Mouse (Mus musculus) heart, postnatal 25 days (tissue): ENCODE results near the gene Col4a1. TPM values are rescaled to one million over a fixed set of nuclear protein-coding genes. Genes with fewer than 3 reads are reported as not detected.

Source experiments
- DNase-seq: peaks from one replicate; pipeline ENCODE4 v3.0.0; 2022; ENCODE audit warnings: low spot score
- intact Hi-C: fragments of 180-260 bp; cut with DNase I; formaldehyde crosslinking; loops from one replicate; pipeline ENCODE4 v1.15.1; 2025
- total RNA-seq, 2 experiments: library from RNA; stranded (reverse); gene quantifications; 2 replicates each; pipeline ENCODE4 v1.2.3; 2021

Gene Col4a1
- total RNA-seq, 2 experiments from 2014 or later, result 537 to 622 TPM

DNA sequence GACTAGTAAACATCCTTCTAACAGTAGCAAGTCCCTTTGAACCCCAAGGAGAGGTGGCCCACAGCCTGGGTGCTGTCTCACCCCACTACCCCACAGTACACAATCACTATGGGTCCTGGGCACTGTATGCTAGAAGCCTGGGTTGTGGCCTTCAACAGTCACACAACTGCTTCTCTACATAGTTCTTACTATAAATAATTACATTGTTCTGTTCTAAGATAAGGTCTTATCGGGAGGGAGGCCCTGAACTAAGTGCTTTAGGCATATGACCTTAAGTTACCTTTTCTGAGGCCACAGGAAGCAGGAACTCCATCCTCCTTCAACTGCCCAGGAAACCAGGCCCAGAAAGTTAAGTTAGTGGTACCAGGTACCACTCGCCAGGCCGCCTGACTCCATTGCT is 21.9 kb upstream of the Col4a1 start:
- DNase-seq, result no peak
- intact Hi-C loops, result no loop called here

DNA sequence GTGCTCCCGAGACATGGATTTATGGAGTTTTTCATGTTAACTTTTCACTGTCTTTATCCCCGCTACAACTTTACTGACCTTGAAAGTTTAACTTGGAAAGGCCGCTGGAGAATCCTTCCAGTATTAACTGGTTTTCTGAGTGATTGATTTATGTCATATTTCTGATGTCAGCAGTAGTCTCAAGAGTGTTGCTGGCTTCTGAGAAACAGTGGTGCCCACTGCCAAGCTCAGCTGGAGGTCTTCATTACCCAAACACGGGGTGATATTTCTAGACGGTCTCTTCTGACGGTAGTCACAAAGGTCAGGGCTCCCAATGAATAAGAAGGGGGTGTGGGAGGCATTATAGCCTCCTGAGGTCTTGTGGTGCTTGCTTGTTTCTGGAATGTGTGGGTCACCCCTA is 21.1 kb upstream of the Col4a1 start:
- no peak for DNase-seq
- intact Hi-C loops, result no loop called here

DNA sequence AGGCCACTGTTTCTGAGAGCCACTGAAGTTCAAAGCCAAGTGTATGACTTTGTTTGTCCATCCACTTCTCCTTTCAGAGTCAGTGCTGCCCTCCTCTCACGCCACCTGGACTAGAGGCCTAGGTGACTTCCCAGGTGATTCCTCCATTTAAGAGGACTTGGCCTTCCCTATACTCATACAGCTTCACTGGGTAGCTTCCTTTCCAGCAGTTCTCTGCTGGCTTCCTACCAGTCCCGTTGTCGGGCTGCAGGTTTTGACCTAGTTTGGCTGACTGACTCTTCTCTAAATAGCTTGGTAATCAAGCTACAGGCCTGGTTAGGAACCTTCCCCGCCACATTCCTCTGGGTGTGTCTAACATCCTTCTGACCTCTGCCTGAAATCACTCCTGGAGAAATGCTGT is 18.9 kb upstream of the Col4a1 start:
- intact Hi-C loops, result no loop called here

DNA sequence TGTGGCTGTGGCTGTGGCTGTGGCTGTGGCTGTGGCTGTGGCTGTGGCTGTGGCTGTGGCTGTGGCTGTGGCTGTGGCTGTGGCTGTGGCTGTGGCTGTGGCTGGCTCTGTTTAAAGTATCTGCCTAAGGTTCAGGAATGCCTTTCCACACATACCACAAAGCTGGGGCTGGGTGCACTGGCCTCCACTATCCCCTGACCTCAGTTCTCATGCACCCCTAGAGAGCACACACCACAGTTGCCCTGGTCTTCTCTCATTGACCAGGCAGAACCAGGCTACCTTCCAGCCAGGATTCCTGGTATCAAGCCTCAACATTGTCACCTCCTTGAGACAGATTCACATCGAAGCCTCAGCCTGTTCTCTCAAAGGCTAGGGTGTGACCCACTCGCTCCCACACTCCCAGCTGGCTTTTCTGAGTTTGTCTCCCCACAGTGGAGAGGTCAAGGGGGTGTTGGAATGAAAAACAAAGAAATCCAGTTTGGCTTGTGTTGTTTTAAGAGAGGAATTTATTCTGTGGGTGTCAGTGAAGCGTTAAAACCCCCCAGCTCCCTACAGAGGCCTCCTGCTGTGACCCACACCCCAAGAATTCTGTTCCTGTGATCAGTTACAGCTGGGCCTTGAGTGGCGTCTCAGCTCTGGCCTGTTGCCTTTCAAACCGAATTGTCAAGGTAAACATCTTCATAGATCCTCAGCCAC is 15.2 kb upstream of the Col4a1 start:
- no peak for DNase-seq

More for the DNA sequence above, 18.9 kb upstream of the Col4a1 start:
- no peak for DNase-seq

DNA sequence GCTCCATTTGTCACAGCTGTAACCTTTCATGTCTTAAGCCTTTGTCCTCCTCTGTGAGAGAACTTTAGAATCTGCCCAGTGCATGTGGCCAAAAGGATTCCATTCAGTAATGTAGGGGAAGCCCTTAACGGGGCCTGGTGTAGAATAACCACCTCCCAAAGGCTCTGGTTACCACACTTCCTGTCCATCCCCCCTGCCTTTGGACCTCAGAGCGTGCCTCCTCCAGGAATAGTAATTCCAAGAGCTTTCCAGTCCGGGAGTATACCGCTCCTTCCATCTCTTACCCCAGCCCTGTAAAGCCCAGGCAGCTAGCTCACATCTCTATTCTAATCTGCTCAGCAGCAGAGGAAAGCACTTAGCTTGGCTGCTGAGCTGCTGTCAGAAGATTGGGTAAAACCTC is 14.7 kb upstream of the Col4a1 start:
- DNase-seq, result no peak
- intact Hi-C loops, result no loop called here

More for the DNA sequence above, 15.2 kb upstream of the Col4a1 start:
- intact Hi-C loops, result no loop called here

DNA sequence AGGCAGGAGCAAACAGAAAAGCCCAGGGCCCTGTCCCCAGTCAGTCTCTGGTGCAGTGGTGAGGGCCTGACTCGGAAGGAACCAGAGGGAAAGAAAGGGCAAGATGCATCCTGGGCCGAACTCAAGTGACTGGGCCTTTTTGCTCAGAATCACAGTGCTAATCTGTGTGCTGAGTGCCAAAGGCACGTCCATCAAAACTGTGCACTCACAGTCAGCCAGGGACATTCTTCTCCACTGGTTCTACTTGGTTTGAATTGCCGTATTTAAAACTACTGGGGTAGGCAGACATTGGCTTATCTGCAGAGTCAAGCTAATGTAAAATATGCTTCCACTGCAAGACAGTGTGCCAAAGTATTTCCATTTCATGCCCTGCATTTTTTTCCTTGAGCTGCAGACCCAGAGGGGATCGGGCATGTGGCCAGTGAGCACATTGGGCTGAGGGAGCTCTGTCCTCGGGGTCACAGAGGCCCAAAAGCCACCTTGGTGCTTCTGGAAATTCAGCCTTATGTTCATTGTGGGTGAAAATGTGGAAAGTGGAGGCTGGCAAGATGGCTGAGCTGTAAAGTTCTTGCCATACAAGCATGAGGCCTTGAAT is 12.3 kb upstream of the Col4a1 start:
- no peak for DNase-seq
- intact Hi-C loops, result no loop called here

DNA sequence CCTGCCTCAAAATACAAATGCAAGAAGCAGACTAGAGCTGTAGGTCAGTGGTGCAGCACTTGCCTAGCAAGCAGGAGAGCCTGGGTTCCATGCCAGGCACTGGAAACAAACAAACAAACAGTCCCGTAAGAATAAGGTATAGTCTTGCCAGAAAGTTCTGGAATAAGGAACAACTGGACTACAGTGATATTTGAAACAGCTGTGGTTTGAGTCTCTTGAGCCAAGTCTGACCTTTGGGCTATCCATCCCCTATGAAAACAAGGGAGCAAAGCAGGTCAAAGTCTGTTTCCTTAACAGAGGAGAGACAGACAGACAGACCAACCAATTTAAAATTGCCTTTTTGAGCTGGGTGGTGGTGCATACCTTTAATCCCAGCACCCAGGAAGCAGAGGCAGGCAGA is 11.1 kb upstream of the Col4a1 start:
- intact Hi-C loops, result loop anchor here (2.0 kb wide), 1 partner anchor 47 kb away; no protein-coding TSS in a partner anchor
- no peak for DNase-seq

DNA sequence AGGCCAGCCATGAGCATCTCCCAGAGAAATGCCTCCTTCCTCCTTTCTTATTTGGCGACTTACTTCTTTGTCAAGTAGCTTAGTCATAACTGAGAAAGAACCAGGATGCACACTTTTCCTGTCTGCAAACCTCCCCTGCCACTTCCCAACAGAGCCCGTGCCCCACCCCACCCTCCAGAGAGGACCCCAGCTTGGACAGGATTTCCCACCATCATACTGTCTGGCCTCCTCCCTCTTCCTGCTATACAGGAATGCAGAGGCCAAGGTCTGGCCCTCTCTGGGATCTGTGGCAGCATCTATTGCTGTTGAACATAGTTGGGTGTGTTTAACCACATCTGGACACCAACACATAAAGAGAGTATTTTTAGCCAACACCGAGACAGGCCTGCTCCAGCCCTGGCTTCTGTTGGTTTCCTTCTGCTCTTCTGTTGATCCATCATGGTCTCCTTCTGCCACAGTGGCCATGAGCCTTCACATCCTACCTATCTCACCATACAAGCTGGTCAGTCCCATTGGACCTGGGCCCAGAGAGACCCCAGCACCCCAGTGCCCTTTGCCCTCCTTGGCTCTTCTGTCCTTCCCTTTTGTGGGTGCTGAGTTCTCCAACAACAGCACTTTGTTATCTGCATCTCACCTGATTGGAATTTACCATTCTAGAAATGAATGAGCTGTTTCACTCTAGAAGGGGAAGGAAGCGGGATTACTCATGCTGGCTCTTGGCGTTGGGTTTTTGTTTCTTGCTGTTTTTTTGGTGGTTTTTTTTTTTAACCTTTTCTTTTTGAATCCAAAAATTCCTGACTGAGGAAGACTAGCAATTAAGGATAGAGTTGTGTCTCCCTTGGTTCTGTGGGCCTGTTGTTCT is 10.3 kb upstream of the Col4a1 start:
- no peak for DNase-seq
- intact Hi-C loops, result loop anchor here (2.0 kb wide), 1 partner anchor 48 kb away; no protein-coding TSS in a partner anchor

DNA sequence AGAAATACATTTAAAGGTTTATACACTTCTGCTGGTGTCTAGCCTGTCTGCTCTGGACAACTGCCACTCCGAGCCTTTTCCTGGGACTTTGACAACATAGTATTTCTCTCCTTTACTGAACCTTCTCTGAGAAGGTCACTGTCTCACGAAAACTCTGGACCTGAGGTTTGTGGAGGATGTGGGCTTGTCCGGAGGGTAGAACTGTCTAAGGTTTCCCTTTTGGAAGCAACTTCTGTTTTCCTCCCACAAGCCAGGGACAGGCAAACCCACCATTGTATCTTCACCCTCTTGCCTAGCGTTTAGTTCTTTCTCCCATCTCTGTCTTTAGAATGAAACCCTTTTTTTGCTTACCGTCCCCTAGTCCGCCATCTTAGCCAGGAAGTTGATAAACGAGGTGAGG is 9.2 kb upstream of the Col4a1 start:
- DNase-seq, result no peak
- intact Hi-C loops, result loop anchor here (2.0 kb wide), 1 partner anchor 49 kb away; no protein-coding TSS in a partner anchor

DNA sequence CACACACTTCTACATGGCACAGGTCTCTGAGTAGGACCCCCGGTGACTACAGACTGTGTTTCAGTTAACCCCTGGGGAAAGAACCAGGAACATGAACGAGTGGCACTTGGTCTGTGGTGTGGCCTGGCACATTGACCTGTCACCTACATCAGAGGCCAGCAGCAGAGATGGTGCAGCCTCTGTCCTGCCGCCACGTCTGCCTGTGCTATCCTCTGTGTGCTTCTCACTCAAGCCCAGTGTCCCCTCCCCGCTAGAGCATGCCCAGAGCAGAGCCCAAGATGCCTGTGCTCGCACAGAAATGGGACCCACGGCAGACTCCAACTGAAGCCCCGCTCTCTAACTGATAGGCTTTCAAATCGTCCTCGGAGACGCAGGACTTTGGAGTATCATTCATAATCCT is 6.8 kb upstream of the Col4a1 start:
- intact Hi-C loops, result loop anchor here (5.0 to 10.0 kb wide), 2 partner anchors 43 to 235 kb away; partner anchors contain the start of genes Cars2 and Ing1
- DNase-seq, result no peak

DNA sequence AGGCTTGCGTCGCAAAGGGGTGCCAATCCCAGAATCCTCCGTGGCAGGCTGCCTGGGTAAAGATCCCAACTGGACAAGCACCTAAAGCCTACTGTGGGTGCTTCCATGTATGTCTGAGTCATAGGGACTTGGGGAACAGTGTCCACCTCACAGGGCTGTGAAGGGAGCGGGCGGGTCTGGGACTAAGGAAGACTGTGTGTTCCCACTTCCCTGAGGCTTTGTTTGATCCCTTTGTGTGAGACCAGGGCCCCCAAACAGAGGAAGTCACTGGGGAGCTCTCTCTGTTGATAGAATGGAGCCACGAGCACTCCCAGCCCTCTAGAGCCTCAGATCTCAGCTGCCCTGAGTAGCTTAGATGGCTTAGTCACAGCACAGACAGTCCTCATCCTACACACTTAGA is 3.5 kb upstream of the Col4a1 start:
- intact Hi-C loops, result loop anchor here (5.0 to 10.0 kb wide), 2 partner anchors 46 to 239 kb away; partner anchors contain the start of genes Cars2 and Ing1
- no peak for DNase-seq

DNA sequence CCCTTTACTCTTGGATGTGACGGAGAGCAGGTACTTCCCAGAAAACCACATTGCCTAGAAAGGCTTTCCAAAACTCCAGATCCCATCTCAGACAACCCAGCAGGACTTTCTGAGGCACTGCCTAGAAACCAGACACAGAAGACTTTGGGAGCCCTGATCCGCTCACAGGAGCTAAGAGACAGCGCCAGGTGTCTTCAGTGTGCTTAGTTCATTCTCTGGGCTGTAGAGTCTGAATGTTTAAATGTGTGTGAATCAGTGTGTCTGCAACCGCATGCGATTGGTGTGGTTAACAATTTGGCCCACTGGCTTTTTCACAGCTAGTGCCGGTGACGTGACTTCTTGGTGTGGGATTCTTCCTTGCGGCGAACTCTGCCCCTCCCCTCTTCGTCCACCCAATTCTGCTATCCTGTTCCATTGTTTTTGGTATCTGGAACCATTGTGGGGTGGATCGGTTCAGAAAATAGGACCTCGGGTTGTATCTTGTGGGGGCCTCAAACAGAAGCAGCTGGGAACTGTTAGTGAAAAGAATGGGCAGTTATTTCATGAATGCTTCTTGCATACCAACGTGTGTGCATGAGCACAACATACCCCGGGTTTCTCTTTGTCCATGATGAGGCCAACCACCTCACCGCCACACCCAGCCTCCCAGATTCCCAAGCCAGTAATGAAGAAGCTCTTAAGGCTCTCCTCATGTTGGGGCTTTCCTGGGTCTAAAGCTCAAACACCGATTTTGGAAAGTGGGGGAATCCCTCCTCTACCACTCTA is 2.7 kb upstream of the Col4a1 start:
- intact Hi-C loops, result loop anchor here (2.0 to 10.0 kb wide), 3 partner anchors 35 to 239 kb away; partner anchors contain the start of genes Cars2 and Ing1
- no peak for DNase-seq

DNA sequence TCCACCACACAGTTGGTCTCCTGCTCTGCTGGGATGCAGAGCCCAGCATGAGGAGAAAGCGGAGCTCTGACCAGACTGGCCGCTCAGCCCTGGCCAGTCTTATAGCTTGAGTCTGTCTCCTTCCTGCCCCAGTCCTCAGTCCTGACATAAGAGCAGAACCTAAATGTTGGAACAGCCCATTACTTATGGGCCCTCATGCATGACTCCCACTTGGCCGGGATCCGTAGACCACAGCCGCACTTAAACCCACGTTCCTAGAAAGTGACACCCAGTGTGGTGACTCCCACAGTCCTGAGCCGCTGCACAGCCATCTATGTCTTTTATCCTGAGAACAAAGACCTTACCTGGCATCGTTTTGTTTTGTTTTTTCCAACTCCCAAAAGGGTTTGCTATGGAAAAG is 2.0 kb upstream of the Col4a1 start:
- DNase-seq, result no peak
- intact Hi-C loops, result loop anchor here (2.0 to 10.0 kb wide), 3 partner anchors 34 to 240 kb away; partner anchors contain the start of genes Cars2 and Ing1

DNA sequence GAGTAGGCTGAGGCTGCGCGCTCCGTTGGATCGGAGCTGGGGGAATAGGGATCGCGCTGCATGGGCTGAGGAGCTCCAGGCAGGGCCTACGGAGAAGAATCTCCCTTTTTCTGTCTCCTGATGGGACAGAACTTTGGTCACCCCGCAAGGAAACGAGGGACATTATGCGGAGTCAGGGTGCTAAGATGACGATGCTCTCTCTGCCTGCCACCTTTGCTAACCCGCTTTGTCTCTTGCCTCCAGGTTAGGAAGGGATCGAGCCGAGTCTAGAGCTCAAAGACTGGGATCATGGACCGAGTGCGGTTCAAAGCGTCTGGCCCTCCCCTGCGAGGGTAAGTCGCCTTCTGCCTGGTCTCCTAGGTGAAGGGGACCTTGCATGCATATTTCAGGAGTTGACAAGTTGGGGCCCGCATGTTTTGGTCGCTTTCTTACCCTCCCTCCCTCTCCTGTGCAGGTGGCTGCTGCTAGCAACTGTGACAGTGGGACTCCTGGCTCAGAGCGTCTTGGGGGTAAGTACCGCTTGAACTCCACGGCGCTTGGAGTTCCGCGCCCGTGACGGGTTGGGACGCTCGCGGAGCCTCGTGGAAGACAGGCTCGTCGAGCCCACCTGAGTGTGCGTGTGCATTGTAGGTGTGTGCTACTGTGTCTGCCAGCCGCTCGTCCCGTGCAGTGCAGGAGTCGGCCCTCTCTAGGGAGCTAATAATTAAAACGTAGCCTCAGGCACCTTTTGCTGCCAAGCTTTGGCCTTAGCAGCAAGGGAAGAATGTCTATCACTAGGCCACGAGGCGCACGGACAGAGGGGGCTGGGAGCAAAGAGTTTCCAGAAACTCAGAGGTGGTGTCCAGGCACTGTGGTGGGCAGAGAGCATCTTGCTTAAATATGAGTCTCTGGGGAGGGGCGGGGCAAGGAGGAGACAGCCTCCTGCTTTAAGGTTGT is 818 bp upstream of the Col4a1 start:
- DNase-seq, result no peak
- intact Hi-C loops, result loop anchor here (1.0 to 10.0 kb wide), 4 partner anchors 33 to 241 kb away; partner anchors contain the start of genes Cars2 and Ing1

DNA sequence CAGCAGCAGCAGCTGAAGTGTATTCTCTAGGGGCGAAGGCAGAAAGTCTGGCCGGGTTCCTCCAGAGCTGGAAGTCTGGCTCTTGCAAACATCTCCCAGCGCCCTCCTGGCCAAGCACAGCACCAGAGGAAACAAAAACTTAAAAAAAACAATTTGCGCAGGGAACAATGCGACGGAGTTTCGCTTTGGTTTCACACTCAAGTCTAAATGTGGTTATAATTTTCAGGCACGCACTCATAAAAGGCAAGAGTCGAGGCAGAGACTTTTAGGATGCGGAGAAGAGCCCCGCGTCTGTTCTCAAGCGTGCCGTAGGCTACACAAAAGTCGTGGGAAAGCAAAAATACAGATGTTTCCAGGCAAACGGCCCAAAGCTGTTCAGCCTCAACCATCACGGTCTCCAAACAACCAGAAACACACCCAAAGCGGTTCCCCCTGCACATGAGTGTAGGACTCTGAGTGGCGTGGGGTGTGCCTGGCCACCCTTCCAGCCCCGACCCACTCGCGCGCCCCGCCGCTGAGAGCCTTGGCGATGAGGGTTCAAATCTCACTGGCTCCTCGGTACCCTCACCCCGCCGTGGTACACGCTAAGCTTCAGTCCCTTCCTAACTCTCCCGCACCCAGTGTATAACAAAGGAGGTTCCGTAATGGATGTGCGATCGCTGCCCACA is 811 bp downstream of the Col4a1 start:
- DNase-seq, result peak; percentile 66
- intact Hi-C loops, result loop anchor here (2.0 to 10.0 kb wide), 2 partner anchors 59 to 243 kb away; partner anchors contain the start of genes Cars2 and Ing1

DNA sequence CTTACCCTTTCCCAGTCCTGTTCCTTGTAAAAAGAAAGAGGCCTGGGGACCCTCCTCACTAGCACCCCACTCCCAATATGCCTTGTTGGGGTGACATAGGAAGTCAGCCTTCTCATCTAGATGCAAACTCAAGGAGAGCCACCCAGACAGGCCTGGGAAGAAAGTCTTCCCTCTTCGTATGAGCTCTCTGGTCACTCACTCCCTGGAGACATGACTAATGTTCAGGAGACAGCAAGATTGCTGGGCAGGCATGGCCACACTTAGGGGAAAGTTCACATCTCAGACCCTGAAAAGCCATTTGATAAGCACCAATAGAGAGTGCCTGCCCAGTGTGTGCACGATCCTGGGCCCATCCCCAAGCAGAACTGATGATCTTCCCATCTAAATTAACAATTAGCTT is 2.6 kb downstream of the Col4a1 start:
- no peak for DNase-seq
- intact Hi-C loops, result loop anchor here (10.0 kb wide), 1 partner anchor 245 kb away; the partner anchor contains the start of genes Cars2 and Ing1

DNA sequence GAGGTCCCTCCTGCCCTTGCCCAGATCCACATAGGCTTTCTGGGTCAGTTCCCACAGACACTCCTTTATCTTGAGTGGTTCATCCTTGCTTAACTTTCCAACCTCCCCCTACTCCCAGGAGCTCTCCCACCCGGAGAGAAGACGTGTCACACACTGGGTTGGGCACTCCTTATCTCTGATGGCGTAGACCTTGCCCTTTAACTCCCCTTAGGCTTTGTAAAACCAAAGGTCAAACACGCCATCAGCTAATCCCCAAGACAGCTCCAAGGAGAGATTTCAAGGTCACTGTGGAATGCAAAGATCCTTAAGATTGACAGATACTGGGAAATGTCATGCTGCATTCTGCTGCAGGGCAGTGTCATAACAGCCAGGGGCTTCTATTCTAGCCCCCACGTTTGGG is 3.4 kb downstream of the Col4a1 start:
- intact Hi-C loops, result no loop called here

DNA sequence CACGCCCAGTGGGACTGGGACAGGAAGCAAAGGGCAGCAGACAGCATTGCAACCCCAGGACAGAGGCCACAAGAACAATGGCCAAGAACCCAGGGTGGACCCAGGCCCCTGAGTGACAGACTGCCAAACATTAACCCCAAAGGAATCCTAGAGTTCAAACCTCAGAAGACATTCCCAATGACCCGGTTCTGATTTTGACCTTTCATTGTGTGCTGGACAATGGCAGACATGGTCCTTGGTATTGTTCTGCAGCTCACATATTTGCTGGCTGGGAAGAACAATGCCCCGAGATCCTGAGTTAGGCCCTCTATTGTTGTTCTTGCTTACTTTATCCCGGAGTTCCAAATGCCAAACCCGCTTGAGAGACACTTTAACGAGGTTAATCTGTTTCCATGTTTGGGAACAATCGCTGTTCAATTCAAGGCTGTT is 4.0 kb downstream of the Col4a1 start:
- intact Hi-C loops, result no loop called here
- no peak for DNase-seq

More for the DNA sequence above, 3.4 kb downstream of the Col4a1 start:
- DNase-seq, result no peak
